Mouse (Mus musculus) MEL (cell line): Measurements from ENCODE around the gene Jmy.

ENCODE experiments used
- CTCF ChIP-seq, 3 experiments: IDR thresholded peaks in 2 of 3; conservative IDR thresholded peaks in 1 of 3; 2 replicates each; pipeline ENCODE4 v1.5.1; 2011 to 2012; ENCODE audit warnings: low read length in 3 of 3, low read depth in 2 of 3, mild to moderate bottlenecking in 2 of 3, improper control_type of control experiment in 1 of 3, inconsistent platforms in 1 of 3, mixed read lengths in 1 of 3, moderate library complexity in 1 of 3; ENCODE audit not compliant: control insufficient read depth in 1 of 3, insufficient read depth in 1 of 3, poor library complexity in 1 of 3, severe bottlenecking in 1 of 3
- MYC ChIP-seq: IDR thresholded peaks from 2 replicates; pipeline ENCODE4 v1.6.1; 2011; ENCODE audit warnings: low read depth, mild to moderate bottlenecking, low read length, improper control_type of control experiment, moderate library complexity

GRCm38 (mm10) chr13:93518753-93519319, 19.2 kb upstream of the Jmy start:
- TF ChIP-seq CTCF (IDR thresholded peaks at IDR 0.05 in 2 of 3, conservative IDR thresholded peaks at IDR 0.05 in 1 of 3; ENCODE audit: control insufficient read depth in 1 of 3, insufficient read depth in 1 of 3, low read depth in 2 of 3, low read length in 3 of 3, poor library complexity in 1 of 3, severe bottlenecking in 1 of 3) (no peak), MYC (no peak)
